Mouse (Mus musculus): ENCODE measurements around the gene Ptpn13. TPM values are rescaled to one million over a fixed set of nuclear protein-coding genes. Genes with fewer than 3 reads are reported as not detected.
A peak's percentile ranks its signal among the peaks of the same experiment; 100 is the strongest.

The Ptpn13 gene
- total and polyA plus RNA-seq, 2 experiments from 2014 or later, result 2.6 to 14.1 TPM

DNA sequence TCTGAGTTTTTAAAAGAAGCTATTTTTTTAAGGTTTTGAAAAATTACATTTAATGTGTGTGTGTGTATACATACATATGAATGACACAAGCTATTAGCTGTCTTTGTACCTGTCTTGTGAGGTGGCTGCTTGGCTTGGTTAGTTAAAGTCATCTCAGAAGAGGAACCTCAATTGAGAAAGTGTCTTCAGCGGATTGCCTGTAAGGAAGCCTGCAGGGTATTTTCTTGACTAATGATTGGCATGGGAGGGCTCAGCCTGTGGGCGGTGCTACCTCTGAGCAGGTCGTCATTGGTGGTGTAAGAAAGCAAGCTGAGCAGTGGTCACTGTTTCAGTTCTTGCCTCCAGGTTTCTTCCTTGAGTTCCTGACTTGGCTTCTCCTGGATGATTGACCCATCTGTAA is 12.7 kb downstream of the Ptpn13 start:
- no peak overlapping the region for H3K9ac ChIP-seq (replicated peaks; ENCODE audit: low read length, poor library complexity, severe bottlenecking)
- H3K4me1 ChIP-seq (ENCODE audit: insufficient read depth, low read length), result no peaks in the 10 kb centered on the region
- no peak overlapping the region for H3K27ac ChIP-seq (ENCODE audit: low read depth, low read length)
- no peaks in the 10 kb centered on the region for H3K27me3 ChIP-seq (ENCODE audit: insufficient read depth, low read length)
- no peak overlapping the region for H3K4me3 ChIP-seq (ENCODE audit: low read depth, low read length)
- ATAC-seq (ENCODE audit: low FRiP score) (no peak), DNase-seq (ENCODE audit: low spot score) (no peak)
- H3K4me2 ChIP-seq (ENCODE audit: low read depth, low read length, poor library complexity, severe bottlenecking), result no peak overlapping the region
- no peaks in the 10 kb centered on the region for H3K9me3 ChIP-seq (ENCODE audit: low read length)
- WGBS, result 74% methylated on average over 3 of the region's 3 CpGs
- H3K36me3 ChIP-seq (ENCODE audit: insufficient read depth, low read length), result no peaks in the 10 kb centered on the region
- TF ChIP-seq CTCF (IDR thresholded peaks at IDR 0.05), result no peak

DNA sequence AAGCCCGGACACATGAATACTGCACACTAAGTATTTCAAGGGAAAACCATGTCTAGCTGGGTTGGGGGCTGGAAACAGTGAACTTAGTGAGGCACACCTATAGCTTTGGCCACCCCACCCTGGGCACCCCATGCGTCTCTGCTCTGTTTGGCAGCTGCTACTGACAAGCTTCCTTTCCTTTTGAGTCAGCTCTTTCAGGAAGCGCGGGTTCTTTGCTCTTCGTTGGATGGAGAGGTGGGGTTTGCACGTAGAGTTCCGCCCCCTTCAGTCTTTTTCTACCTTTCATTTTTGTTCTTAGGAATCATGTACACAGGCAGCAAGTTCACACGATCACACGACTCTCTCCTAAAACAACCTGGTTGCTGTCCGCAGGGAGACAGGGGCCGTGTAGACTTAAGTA is 14.2 kb downstream of the Ptpn13 start:
- ATAC-seq (ENCODE audit: low FRiP score) (no peak), DNase-seq (ENCODE audit: low spot score) (no peak)
- no peaks in the 10 kb centered on the region for H3K27me3 ChIP-seq (ENCODE audit: insufficient read depth, low read length)
- no peaks in the 10 kb centered on the region for H3K36me3 ChIP-seq (ENCODE audit: insufficient read depth, low read length)
- no peak overlapping the region for H3K9ac ChIP-seq (replicated peaks; ENCODE audit: low read length, poor library complexity, severe bottlenecking)
- no peaks in the 10 kb centered on the region for H3K4me1 ChIP-seq (ENCODE audit: insufficient read depth, low read length)
- TF ChIP-seq CTCF (IDR thresholded peaks at IDR 0.05), result no peak
- no peak overlapping the region for H3K27ac ChIP-seq (ENCODE audit: low read depth, low read length)
- no peaks in the 10 kb centered on the region for H3K9me3 ChIP-seq (ENCODE audit: low read length)
- 87% methylated on average over 11 of the region's 11 CpGs for WGBS
- H3K4me3 ChIP-seq (ENCODE audit: low read depth, low read length), result no peak overlapping the region
- H3K4me2 ChIP-seq (ENCODE audit: low read depth, low read length, poor library complexity, severe bottlenecking), result no peak overlapping the region

DNA sequence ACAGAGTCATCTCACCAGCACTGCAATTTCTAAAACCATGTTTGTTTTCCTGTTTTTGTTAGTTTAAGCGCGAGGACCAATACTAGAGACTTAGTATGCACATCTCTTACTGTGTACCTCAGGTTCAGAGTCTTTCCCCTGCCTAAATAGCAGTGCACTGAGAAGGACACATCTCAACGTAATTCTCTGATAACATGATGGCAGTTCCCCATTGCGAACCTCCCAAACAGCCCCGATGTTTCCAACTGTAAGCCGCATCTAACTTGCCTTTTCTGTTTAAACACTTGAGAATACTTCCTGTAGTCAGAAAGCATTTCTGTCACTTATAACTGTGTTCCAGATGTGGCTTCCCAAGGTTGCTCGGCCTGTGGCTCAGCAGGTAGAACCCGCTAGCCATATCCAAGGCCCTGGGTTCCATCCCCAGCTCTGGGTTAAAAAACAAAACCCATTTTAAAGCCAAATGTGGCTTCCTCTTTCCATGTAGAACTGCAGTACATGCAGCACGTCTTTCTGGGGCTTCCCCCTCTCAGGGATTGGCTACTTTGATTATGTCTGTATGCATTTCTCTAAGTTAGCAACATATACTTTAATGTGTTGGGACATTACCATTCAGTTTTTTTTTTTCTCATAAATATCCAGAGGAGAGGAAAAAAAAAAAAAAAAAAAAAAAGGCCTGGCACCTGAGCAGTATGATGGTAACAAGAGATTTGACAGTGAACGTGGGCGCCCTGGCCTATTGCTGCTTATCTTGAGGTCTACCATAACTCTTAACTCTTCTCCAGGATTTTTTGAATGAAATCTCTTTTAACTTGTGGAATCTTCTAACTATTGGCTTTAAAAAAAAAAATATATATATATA is 15.7 kb downstream of the Ptpn13 start:
- Histone ChIP-seq H3K27ac (ENCODE audit: low read depth, low read length) (no peak overlapping the region), H3K9ac (replicated peaks; ENCODE audit: low read length, poor library complexity, severe bottlenecking) (no peak overlapping the region), H3K4me2 (ENCODE audit: low read depth, low read length, poor library complexity, severe bottlenecking) (no peak overlapping the region), H3K36me3 (ENCODE audit: insufficient read depth, low read length) (no peaks in the 10 kb centered on the region), H3K4me1 (ENCODE audit: insufficient read depth, low read length) (no peaks in the 10 kb centered on the region), H3K27me3 (ENCODE audit: insufficient read depth, low read length) (no peaks in the 10 kb centered on the region), H3K9me3 (ENCODE audit: low read length) (no peaks in the 10 kb centered on the region), H3K4me3 (ENCODE audit: low read depth, low read length) (no peak overlapping the region)
- DNase-seq (ENCODE audit: low spot score) (no peak), ATAC-seq (ENCODE audit: low FRiP score) (no peak)
- WGBS, result 92% methylated on average over 11 of the region's 11 CpGs
- no peak for TF ChIP-seq CTCF (IDR thresholded peaks at IDR 0.05)

DNA sequence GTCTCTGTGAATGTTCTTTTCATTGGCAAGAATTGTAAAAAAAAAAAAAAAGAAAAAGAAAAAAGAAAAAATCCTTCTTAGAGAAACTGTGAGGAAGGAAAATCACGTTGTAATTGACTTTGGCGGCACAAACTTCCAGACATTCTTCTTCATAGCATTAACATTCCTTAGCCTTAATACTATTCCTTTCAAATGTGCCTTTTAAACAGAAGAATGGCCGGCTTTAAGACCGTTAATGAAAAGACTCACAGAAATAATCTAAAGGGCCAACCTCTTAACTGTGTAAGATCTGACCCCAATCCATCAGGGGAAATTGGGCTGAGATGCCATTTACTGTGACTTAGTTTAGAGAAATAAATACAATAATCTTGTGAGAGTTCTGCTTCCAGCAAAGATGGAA is 16.7 kb downstream of the Ptpn13 start:
- WGBS, result 26% methylated on average over 4 of the region's 4 CpGs
- H3K4me3 ChIP-seq (ENCODE audit: low read depth, low read length), result no peak overlapping the region
- ATAC-seq (ENCODE audit: low FRiP score) (no peak), DNase-seq (ENCODE audit: low spot score) (no peak)
- no peak for TF ChIP-seq CTCF (IDR thresholded peaks at IDR 0.05)
- no peaks in the 10 kb centered on the region for H3K36me3 ChIP-seq (ENCODE audit: insufficient read depth, low read length)
- H3K9me3 ChIP-seq (ENCODE audit: low read length), result no peaks in the 10 kb centered on the region
- no peaks in the 10 kb centered on the region for H3K4me1 ChIP-seq (ENCODE audit: insufficient read depth, low read length)
- H3K27me3 ChIP-seq (ENCODE audit: insufficient read depth, low read length), result no peaks in the 10 kb centered on the region
- no peak overlapping the region for H3K4me2 ChIP-seq (ENCODE audit: low read depth, low read length, poor library complexity, severe bottlenecking)
- H3K9ac ChIP-seq (replicated peaks; ENCODE audit: low read length, poor library complexity, severe bottlenecking), result no peak overlapping the region
- no peak overlapping the region for H3K27ac ChIP-seq (ENCODE audit: low read depth, low read length)

DNA sequence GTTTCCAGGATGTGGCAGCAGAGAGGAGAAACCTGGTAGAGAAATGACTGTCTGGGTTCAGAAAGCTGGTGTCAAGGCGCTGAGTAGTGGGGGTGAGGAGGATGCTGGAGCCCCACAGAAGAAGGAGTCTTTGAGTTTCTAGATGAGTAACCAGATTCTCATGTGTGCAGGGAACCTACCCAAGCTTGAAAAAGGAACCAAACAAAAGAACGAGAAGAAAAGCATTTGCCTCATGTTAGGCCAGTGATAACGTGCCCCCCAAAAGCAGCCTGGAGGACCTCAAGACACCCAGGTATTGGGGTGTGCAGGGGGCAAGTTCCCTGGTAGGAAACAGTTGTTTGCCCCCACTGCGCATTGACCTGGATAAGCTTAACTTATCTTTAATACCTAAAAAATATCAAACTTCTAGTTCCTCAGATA is 17.3 kb downstream of the Ptpn13 start:
- H3K4me2 ChIP-seq (ENCODE audit: low read depth, low read length, poor library complexity, severe bottlenecking), result no peak overlapping the region
- H3K27me3 ChIP-seq (ENCODE audit: insufficient read depth, low read length), result no peaks in the 10 kb centered on the region
- DNase-seq (ENCODE audit: low spot score) (no peak), ATAC-seq (ENCODE audit: low FRiP score) (no peak)
- H3K27ac ChIP-seq (ENCODE audit: low read depth, low read length), result no peak overlapping the region
- no peak overlapping the region for H3K9ac ChIP-seq (replicated peaks; ENCODE audit: low read length, poor library complexity, severe bottlenecking)
- peak; percentile 26; the same call in 1 of the 2 replicates for TF ChIP-seq CTCF (IDR thresholded peaks at IDR 0.05)
- no peaks in the 10 kb centered on the region for H3K36me3 ChIP-seq (ENCODE audit: insufficient read depth, low read length)
- H3K4me1 ChIP-seq (ENCODE audit: insufficient read depth, low read length), result 0 out of 2 replicates have a peak, but pooled peaks cover 2% of the 10 kb centered on the region
- WGBS, result 49% methylated on average over 4 of the region's 4 CpGs
- no peak overlapping the region for H3K4me3 ChIP-seq (ENCODE audit: low read depth, low read length)
- H3K9me3 ChIP-seq (ENCODE audit: low read length), result no peaks in the 10 kb centered on the region

DNA sequence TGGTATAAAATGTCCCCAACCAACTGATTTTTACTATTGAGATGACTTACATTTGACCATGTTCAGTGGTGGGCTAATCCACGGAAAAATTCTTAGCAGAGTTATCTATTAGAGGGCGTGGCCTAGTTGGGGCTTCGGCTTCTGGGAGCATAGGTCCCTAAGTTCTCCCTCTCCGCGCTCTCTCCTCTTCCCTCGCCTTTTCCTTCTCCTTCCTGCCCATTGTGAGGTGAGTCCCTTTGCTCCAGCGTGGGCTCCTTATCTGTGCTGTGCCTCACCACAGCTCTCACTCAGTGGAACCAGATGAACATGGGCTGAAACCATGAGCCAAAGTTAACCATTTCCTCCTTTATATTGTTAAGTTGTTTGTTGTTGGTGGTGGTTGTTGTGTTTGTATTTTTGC is 17.9 kb downstream of the Ptpn13 start:
- Histone ChIP-seq H3K4me2 (ENCODE audit: low read depth, low read length, poor library complexity, severe bottlenecking) (no peak overlapping the region), H3K27me3 (ENCODE audit: insufficient read depth, low read length) (no peaks in the 10 kb centered on the region), H3K36me3 (ENCODE audit: insufficient read depth, low read length) (no peaks in the 10 kb centered on the region), H3K9ac (replicated peaks; ENCODE audit: low read length, poor library complexity, severe bottlenecking) (no peak overlapping the region), H3K4me1 (ENCODE audit: insufficient read depth, low read length) (peaks cover 5% of the 10 kb centered on the region; the same call in 1 of the 2 replicates), H3K4me3 (ENCODE audit: low read depth, low read length) (no peak overlapping the region), H3K27ac (ENCODE audit: low read depth, low read length) (no peak overlapping the region), H3K9me3 (ENCODE audit: low read length) (no peaks in the 10 kb centered on the region)
- no peak for TF ChIP-seq CTCF (IDR thresholded peaks at IDR 0.05)
- DNase-seq (ENCODE audit: low spot score), result no peak
- ATAC-seq (ENCODE audit: low FRiP score), result no peak
- WGBS, result 77% methylated on average over 7 of the region's 7 CpGs

Data from midbrain, postnatal 0 days (tissue).